Mouse (Mus musculus) c-Kit-negative CD71-positive TER-119-positive erythroid progenitor cells, embryonic 14.5 days (primary cell): ENCODE results near the gene Ly6g.
"Not testable (repeated sequence)": the region's sequence is repeated elsewhere in the genome, so short reads cannot be mapped to it uniquely, and the experiment has no call there.

Experiments used
- DNase-seq: peaks from one replicate; pipeline ENCODE4 v3.0.0-alpha.2; 2013; ENCODE audit warnings: low read depth, low spot score

Gene Ly6g

GRCm38 (mm10) chr15:75154940-75155339 is at the start of gene Ly6g:
Ly6g (plus strand) TSS chr15:75155240.
- DNase-seq, result no peak

- not testable (repeated sequence) for DNase-seq
Measured at GRCm38 (mm10) chr15:75110424-75110823, 44.6 kb upstream of the Ly6g start.

GRCm38 (mm10) chr15:75111861-75112630 is 43.0 kb upstream of the Ly6g start, which contains the start of gene Ly6c2:
Ly6c2 (minus strand) TSS chr15:75111970.
- not testable (repeated sequence) for DNase-seq

- DNase-seq, result no peak
Measured at GRCm38 (mm10) chr15:75116525-75116924, 38.5 kb upstream of the Ly6g start.

GRCm38 (mm10) chr15:75117481-75117880 is 37.6 kb upstream of the Ly6g start:
- DNase-seq, result not testable (repeated sequence)

- not testable (repeated sequence) for DNase-seq
Measured at GRCm38 (mm10) chr15:75118742-75119141, 36.3 kb upstream of the Ly6g start.

- DNase-seq, result no peak
Measured at GRCm38 (mm10) chr15:75120066-75120465, 35.0 kb upstream of the Ly6g start.

GRCm38 (mm10) chr15:75132346-75132745 is 22.7 kb upstream of the Ly6g start:
- not testable (repeated sequence) for DNase-seq

GRCm38 (mm10) chr15:75135090-75135783 is 19.8 kb upstream of the Ly6g start:
- not testable (repeated sequence) for DNase-seq

- not testable (repeated sequence) for DNase-seq
Measured at GRCm38 (mm10) chr15:75137739-75138138, 17.3 kb upstream of the Ly6g start.

- not testable (repeated sequence) for DNase-seq
Measured at GRCm38 (mm10) chr15:75141812-75142360, 13.2 kb upstream of the Ly6g start.

- DNase-seq, result no peak
Measured at GRCm38 (mm10) chr15:75143735-75144134, 11.3 kb upstream of the Ly6g start.

- DNase-seq, result no peak
Measured at GRCm38 (mm10) chr15:75153087-75153486, 2.0 kb upstream of the Ly6g start.

GRCm38 (mm10) chr15:75157646-75158045 is 2.6 kb downstream of the Ly6g start:
- DNase-seq, result no peak

- no peak for DNase-seq
Measured at GRCm38 (mm10) chr15:75175506-75175905, 20.5 kb downstream of the Ly6g start.

- DNase-seq, result no peak
Measured at GRCm38 (mm10) chr15:75186291-75186690, 31.3 kb downstream of the Ly6g start.

- DNase-seq, result peak; percentile 2
Measured at GRCm38 (mm10) chr15:75189116-75189515, 34.1 kb downstream of the Ly6g start.

- not testable (repeated sequence) for DNase-seq
Measured at GRCm38 (mm10) chr15:75190560-75190959, 35.5 kb downstream of the Ly6g start.
